Mouse (Mus musculus): ENCODE data around the gene Tmem63a. TPM values are rescaled to one million over a fixed set of nuclear protein-coding genes. Genes with fewer than 3 reads are reported as not detected.
A peak's percentile ranks its signal among the peaks of the same experiment; 100 is the strongest.

Tmem63a gene
- total and polyA plus RNA-seq, 2 experiments, result 9.5 to 15.8 TPM

DNA sequence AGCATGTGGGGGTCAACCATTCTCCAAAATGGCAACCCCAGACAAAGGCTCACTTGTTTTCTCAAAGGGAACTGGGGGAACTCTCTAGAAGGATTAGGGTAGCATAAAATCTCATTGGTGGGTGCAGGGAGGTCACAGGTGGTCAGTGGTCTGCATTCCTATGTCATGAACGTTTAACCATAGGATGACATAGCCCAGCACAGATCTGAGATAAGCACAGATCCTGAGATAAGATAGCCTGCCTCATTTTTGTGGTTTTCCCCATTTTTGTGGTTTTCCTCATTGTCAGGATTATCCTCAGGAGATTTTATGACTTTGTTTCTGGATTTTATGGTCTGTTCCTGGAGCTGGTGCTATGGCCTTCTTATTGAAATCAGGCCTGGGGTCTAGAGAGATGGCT is 25.1 kb upstream of the Tmem63a start:
- TF ChIP-seq POLR2A (IDR thresholded peaks at IDR 0.05; ENCODE audit: extremely low read depth, insufficient read depth, low read length) (no peak), CTCF (IDR thresholded peaks at IDR 0.05; ENCODE audit: low read depth, low read length) (no peak)
- no peak overlapping the region for H3K9ac ChIP-seq (ENCODE audit: low read depth, low read length)
- H3K79me2 ChIP-seq (ENCODE audit: control insufficient read depth, insufficient read depth, low read length), result no peaks in the 10 kb centered on the region
- H3K4me3 ChIP-seq (ENCODE audit: insufficient read depth, low read depth, low read length), result no peak overlapping the region
- no peak overlapping the region for H3K27ac ChIP-seq (replicated peaks; ENCODE audit: insufficient read depth, low read depth, low read length)
- no peaks in the 10 kb centered on the region for H3K27me3 ChIP-seq (ENCODE audit: control insufficient read depth, insufficient read depth, low read length)
- no peak for DNase-seq (ENCODE audit: extremely low read depth, low read depth, low spot score)
- no peaks in the 10 kb centered on the region for H3K4me1 ChIP-seq (ENCODE audit: control insufficient read depth, insufficient read depth, low read length)
- WGBS, result 34% methylated on average over 1 of the region's 1 CpGs
- H3K36me3 ChIP-seq (ENCODE audit: control insufficient read depth, insufficient read depth, low read length), result no peaks in the 10 kb centered on the region

DNA sequence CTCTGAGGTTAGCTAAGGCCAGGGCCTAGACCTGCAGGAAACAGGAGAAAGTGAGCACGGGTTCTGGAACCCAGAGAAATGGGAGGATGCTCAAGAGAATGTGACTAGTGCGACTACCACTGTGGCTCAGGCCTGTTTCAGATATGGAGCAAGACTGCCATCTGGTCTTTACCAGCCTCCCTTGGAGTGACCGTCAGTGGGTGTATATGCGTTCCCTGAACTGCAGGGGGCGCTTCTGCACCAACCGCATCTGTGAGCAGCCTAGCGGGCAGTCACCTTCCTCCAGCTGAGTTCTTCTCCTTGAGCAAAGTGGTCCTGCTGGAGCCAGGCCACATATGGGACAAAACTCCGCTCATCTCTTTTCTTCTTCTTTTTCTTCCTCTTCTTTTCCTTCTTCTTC is 22.5 kb upstream of the Tmem63a start:
- WGBS, result 37% methylated on average over 8 of the region's 8 CpGs
- Histone ChIP-seq H3K27ac (replicated peaks; ENCODE audit: insufficient read depth, low read depth, low read length) (no peak overlapping the region), H3K4me1 (ENCODE audit: control insufficient read depth, insufficient read depth, low read length) (no peaks in the 10 kb centered on the region), H3K36me3 (ENCODE audit: control insufficient read depth, insufficient read depth, low read length) (no peaks in the 10 kb centered on the region), H3K9ac (ENCODE audit: low read depth, low read length) (no peak overlapping the region), H3K4me3 (ENCODE audit: insufficient read depth, low read depth, low read length) (no peak overlapping the region), H3K79me2 (ENCODE audit: control insufficient read depth, insufficient read depth, low read length) (no peaks in the 10 kb centered on the region), H3K27me3 (ENCODE audit: control insufficient read depth, insufficient read depth, low read length) (no peaks in the 10 kb centered on the region)
- TF ChIP-seq CTCF (IDR thresholded peaks at IDR 0.05; ENCODE audit: low read depth, low read length) (peak; percentile 94), POLR2A (IDR thresholded peaks at IDR 0.05; ENCODE audit: extremely low read depth, insufficient read depth, low read length) (no peak)
- no peak for DNase-seq (ENCODE audit: extremely low read depth, low read depth, low spot score)

- H3K4me3 ChIP-seq (ENCODE audit: insufficient read depth, low read depth, low read length), result no peak overlapping the region
- WGBS, result 77% methylated on average over 6 of the region's 6 CpGs
- H3K27ac ChIP-seq (replicated peaks; ENCODE audit: insufficient read depth, low read depth, low read length), result no peak overlapping the region
- DNase-seq (ENCODE audit: extremely low read depth, low read depth, low spot score), result no peak
- no peaks in the 10 kb centered on the region for H3K79me2 ChIP-seq (ENCODE audit: control insufficient read depth, insufficient read depth, low read length)
- H3K27me3 ChIP-seq (ENCODE audit: control insufficient read depth, insufficient read depth, low read length), result no peaks in the 10 kb centered on the region
- H3K36me3 ChIP-seq (ENCODE audit: control insufficient read depth, insufficient read depth, low read length), result no peaks in the 10 kb centered on the region
- TF ChIP-seq CTCF (IDR thresholded peaks at IDR 0.05; ENCODE audit: low read depth, low read length) (no peak), POLR2A (IDR thresholded peaks at IDR 0.05; ENCODE audit: extremely low read depth, insufficient read depth, low read length) (no peak)
- H3K4me1 ChIP-seq (ENCODE audit: control insufficient read depth, insufficient read depth, low read length), result no peaks in the 10 kb centered on the region
- no peak overlapping the region for H3K9ac ChIP-seq (ENCODE audit: low read depth, low read length)
Observed at GRCm38 (mm10) chr1:180922273-180923048, 19.7 kb upstream of the Tmem63a start.

DNA sequence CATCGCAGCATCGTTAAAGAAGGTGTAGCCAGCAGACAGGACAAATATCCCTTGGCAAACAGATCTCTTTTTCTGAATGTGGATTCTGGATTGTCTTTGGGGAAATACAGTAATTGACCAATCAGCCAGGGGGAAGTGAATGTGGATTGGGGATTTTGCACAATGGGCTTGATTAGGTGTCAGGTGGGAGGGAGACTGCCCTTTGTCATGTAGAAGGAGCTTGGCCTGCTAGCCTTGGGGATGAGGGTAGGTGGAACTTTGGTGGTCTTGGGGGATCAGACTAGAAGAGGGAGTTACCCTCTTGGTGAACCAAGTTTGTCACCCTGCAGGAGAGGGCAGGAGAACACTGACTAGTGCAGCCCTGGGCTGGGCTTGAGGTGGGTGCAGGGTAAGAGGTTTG is 17.4 kb upstream of the Tmem63a start:
- H3K4me3 ChIP-seq (ENCODE audit: insufficient read depth, low read depth, low read length), result no peak overlapping the region
- H3K9ac ChIP-seq (ENCODE audit: low read depth, low read length), result no peak overlapping the region
- 90% methylated on average over 2 of the region's 2 CpGs for WGBS
- TF ChIP-seq POLR2A (IDR thresholded peaks at IDR 0.05; ENCODE audit: extremely low read depth, insufficient read depth, low read length) (no peak), CTCF (IDR thresholded peaks at IDR 0.05; ENCODE audit: low read depth, low read length) (no peak)
- H3K79me2 ChIP-seq (ENCODE audit: control insufficient read depth, insufficient read depth, low read length), result no peaks in the 10 kb centered on the region
- H3K27me3 ChIP-seq (ENCODE audit: control insufficient read depth, insufficient read depth, low read length), result no peaks in the 10 kb centered on the region
- no peak overlapping the region for H3K27ac ChIP-seq (replicated peaks; ENCODE audit: insufficient read depth, low read depth, low read length)
- no peaks in the 10 kb centered on the region for H3K36me3 ChIP-seq (ENCODE audit: control insufficient read depth, insufficient read depth, low read length)
- DNase-seq (ENCODE audit: extremely low read depth, low read depth, low spot score), result no peak
- H3K4me1 ChIP-seq (ENCODE audit: control insufficient read depth, insufficient read depth, low read length), result no peaks in the 10 kb centered on the region

DNA sequence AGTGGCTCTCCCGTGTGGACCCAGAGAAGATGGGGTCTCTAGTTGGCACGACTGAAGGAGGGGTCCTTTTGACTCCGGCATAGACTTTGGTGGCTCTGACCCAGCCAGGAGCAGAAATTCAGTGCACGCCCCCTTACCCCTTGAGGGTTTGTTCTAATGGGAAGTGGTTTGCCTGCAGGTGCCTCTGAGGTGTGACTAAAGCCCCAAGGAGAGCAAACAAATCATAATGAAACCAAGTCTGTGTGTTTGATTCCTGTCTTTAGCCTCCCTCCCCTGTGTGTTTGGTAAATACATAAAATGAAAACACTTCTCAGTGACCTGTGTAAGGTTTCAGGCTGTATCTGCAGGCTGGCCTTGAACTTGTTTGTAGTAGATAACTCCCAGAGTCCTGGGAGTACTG is 15.9 kb upstream of the Tmem63a start:
- H3K4me3 ChIP-seq (ENCODE audit: insufficient read depth, low read depth, low read length), result no peak overlapping the region
- H3K9ac ChIP-seq (ENCODE audit: low read depth, low read length), result no peak overlapping the region
- TF ChIP-seq CTCF (IDR thresholded peaks at IDR 0.05; ENCODE audit: low read depth, low read length) (no peak), POLR2A (IDR thresholded peaks at IDR 0.05; ENCODE audit: extremely low read depth, insufficient read depth, low read length) (no peak)
- no peaks in the 10 kb centered on the region for H3K27me3 ChIP-seq (ENCODE audit: control insufficient read depth, insufficient read depth, low read length)
- no peak overlapping the region for H3K27ac ChIP-seq (replicated peaks; ENCODE audit: insufficient read depth, low read depth, low read length)
- H3K79me2 ChIP-seq (ENCODE audit: control insufficient read depth, insufficient read depth, low read length), result no peaks in the 10 kb centered on the region
- DNase-seq (ENCODE audit: extremely low read depth, low read depth, low spot score), result no peak
- no peaks in the 10 kb centered on the region for H3K4me1 ChIP-seq (ENCODE audit: control insufficient read depth, insufficient read depth, low read length)
- 66% methylated on average over 4 of the region's 4 CpGs for WGBS
- H3K36me3 ChIP-seq (ENCODE audit: control insufficient read depth, insufficient read depth, low read length), result no peaks in the 10 kb centered on the region

DNA sequence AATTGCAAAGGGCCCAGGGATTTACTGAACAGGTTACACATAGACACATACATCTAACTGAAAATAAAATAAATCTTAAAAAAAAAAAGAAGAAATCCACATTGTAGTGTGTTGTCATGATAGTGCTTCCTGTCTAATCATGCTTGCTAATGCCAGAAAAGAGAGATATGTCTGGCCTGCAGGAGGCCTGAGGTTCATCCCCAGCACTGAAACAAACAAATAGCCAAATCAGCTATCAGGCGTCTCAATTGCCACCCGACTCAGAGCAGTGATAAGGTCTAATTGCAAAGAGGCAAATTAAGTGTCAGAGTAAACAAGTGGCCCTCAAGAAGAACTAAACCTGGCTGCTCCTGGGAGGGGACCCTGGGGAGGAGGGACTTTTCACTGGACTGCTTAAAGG is 12.5 kb upstream of the Tmem63a start:
- Histone ChIP-seq H3K4me3 (ENCODE audit: insufficient read depth, low read depth, low read length) (no peak overlapping the region), H3K9ac (ENCODE audit: low read depth, low read length) (no peak overlapping the region), H3K4me1 (ENCODE audit: control insufficient read depth, insufficient read depth, low read length) (no peaks in the 10 kb centered on the region), H3K79me2 (ENCODE audit: control insufficient read depth, insufficient read depth, low read length) (no peaks in the 10 kb centered on the region), H3K36me3 (ENCODE audit: control insufficient read depth, insufficient read depth, low read length) (no peaks in the 10 kb centered on the region), H3K27ac (replicated peaks; ENCODE audit: insufficient read depth, low read depth, low read length) (no peak overlapping the region), H3K27me3 (ENCODE audit: control insufficient read depth, insufficient read depth, low read length) (no peaks in the 10 kb centered on the region)
- TF ChIP-seq CTCF (IDR thresholded peaks at IDR 0.05; ENCODE audit: low read depth, low read length) (no peak), POLR2A (IDR thresholded peaks at IDR 0.05; ENCODE audit: extremely low read depth, insufficient read depth, low read length) (no peak)
- WGBS, result 45% methylated on average over 2 of the region's 2 CpGs
- no peak for DNase-seq (ENCODE audit: extremely low read depth, low read depth, low spot score)
